Mouse (Mus musculus) limb, embryonic 15.5 days (tissue): ENCODE measurements around the gene Xlr5b. TPM values are rescaled to one million over a fixed set of nuclear protein-coding genes. Genes with fewer than 3 reads are reported as not detected.
"Not testable (repeated sequence)": the region's sequence is repeated elsewhere in the genome, so short reads cannot be mapped to it uniquely, and the experiment has no call there.

ENCODE experiments used
- ATAC-seq: fragments of 200-750 bp; cut with Nextera tagmentation; 2 replicates; pipeline ENCODE4 v1.8.0; 2017; ENCODE audit warnings: low read depth, moderate TSS enrichment; ENCODE audit not compliant: insufficient number of reproducible peaks, low FRiP score, low TSS enrichment
- H3K27ac ChIP-seq: fragments of 300-500 bp; sonication (generic); 2 replicates; pipeline ENCODE4 v1.5.1; 2015; ENCODE audit warnings: moderate library complexity, mild to moderate bottlenecking, inconsistent platforms
- H3K27me3 ChIP-seq: fragments of 300-500 bp; sonication (generic); 2 replicates; pipeline ENCODE4 v1.6.1; 2015; ENCODE audit warnings: inconsistent platforms
- H3K36me3 ChIP-seq: fragments of 300-500 bp; sonication (generic); 2 replicates; pipeline ENCODE4 v1.6.1; 2015; ENCODE audit warnings: inconsistent platforms
- H3K4me1 ChIP-seq: fragments of 300-500 bp; sonication (generic); 2 replicates; pipeline ENCODE4 v1.6.1; 2015; ENCODE audit warnings: inconsistent platforms
- H3K4me2 ChIP-seq: fragments of 300-500 bp; sonication (generic); 2 replicates; pipeline ENCODE4 v1.6.1; 2015; ENCODE audit warnings: mild to moderate bottlenecking, inconsistent platforms
- H3K4me3 ChIP-seq: fragments of 300-500 bp; sonication (generic); 2 replicates; pipeline ENCODE4 v1.5.1; 2015; ENCODE audit warnings: mild to moderate bottlenecking, inconsistent platforms
- H3K9ac ChIP-seq: fragments of 300-500 bp; sonication (generic); 2 replicates; pipeline ENCODE4 v1.6.1; 2015; ENCODE audit warnings: inconsistent platforms
- H3K9me3 ChIP-seq: fragments of 300-500 bp; sonication (generic); 2 replicates; pipeline ENCODE4 v1.6.1; 2016; ENCODE audit warnings: inconsistent platforms
- WGBS: fragments of 180-500 bp; shearing (Covaris S2); methylation state at CpG from one replicate; pipeline ENCODE4 v1.1.7; 2015; 5-methylcytosine and 5-hydroxymethylcytosine counted together
- polyA plus RNA-seq: library from polyadenylated mRNA; unstranded; fragments of >200 nt; fragmentation: Nextera tagmentation; extraction: Ambion mirVana; gene quantifications from 2 replicates; pipeline ENCODE4 v1.2.1, GENCODE M21; 2015

Xlr5b gene
- polyA plus RNA-seq: not detected in 2 replicates

DNA sequence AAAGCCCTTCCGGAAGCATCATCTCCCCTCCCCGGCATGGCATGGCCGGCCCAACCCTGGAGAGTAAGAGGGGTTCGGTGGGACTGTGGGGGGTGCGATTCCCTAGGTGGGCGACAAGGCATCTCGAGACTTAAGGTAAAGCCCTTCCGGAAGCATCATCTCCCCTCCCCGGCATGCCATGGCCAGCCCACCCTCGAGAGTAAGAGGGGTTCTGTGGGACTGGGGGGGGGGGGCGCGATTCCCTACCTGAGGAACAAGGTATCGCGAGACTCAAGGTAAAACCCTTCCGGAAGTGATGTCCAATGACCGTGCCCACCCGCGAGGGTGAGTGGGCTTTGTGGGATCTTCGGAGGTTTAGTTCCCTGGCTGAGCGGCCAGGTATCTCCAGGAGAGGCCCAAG, at the start of gene Xlr5b:
TSS of gene Xlr5b (plus strand) at position 301 of the 400 bp plus-strand sequence.
- not testable (repeated sequence) for H3K4me1 ChIP-seq, H3K4me2 ChIP-seq, H3K9ac ChIP-seq, H3K9me3 ChIP-seq, H3K36me3 ChIP-seq, H3K27me3 ChIP-seq, H3K4me3 ChIP-seq, ATAC-seq, H3K27ac ChIP-seq
- WGBS: no CpG with 5 or more reads among the region's 20 CpGs

DNA sequence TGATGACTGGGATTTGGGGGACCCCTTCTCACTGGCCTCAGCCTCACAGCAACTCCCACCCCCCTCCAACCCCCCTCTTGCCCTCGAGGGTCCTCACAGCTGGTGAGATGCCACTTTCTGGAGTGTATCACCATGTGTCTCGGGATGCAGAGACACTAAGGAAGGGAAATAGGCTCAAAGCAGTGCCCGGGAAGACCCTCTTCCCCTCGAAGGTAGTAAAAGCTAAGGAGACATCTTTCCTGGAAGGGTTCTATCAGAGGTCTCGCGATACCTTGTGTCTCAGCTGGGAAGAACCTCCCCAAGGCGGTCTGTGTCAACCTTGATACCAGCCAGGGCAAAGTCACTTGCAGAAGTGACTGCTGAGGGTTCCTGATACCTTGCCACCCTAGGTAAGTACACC, 31.8 kb upstream of the Xlr5b start, which contains the start of gene Gm14685:
TSS of gene Gm14685 (plus strand) at position 301 of the 400 bp plus-strand sequence.
- H3K4me2 ChIP-seq, H3K4me3 ChIP-seq, H3K9me3 ChIP-seq, H3K36me3 ChIP-seq, H3K4me1 ChIP-seq, ATAC-seq, H3K9ac ChIP-seq, H3K27ac ChIP-seq, H3K27me3 ChIP-seq: not testable (repeated sequence)
- no CpG with 5 or more reads among the region's 7 CpGs for WGBS

GRCm38 (mm10) chrX:73122859-73123829, 25.5 kb upstream of the Xlr5b start:
- not testable (repeated sequence) for H3K9ac ChIP-seq, H3K4me2 ChIP-seq, H3K9me3 ChIP-seq, H3K4me3 ChIP-seq, H3K4me1 ChIP-seq, H3K27me3 ChIP-seq, ATAC-seq, H3K27ac ChIP-seq, H3K36me3 ChIP-seq
- no CpG with 5 or more reads among the region's 12 CpGs for WGBS

DNA sequence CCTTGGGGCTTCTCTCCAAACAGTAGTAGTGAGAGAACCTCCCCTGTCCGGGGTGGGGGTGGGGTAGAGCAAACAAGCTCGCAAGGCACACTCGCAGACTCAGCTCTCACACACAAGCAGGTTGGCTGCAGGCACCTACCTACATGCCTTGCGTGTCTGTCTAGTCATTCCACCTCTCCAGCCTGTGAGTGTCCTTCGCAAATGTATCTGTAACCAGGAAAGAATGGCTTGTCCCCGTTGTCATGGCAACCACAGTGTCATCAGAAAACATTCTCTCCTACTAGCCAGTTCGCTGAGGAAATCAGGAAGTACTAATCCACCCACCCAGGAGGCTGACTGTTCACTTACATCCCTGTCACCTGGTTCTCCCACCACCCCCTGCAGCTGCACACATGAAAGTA, 5.4 kb upstream of the Xlr5b start:
- not testable (repeated sequence) for H3K9me3 ChIP-seq, ATAC-seq, H3K9ac ChIP-seq, H3K27ac ChIP-seq, H3K4me3 ChIP-seq, H3K4me1 ChIP-seq, H3K36me3 ChIP-seq, H3K4me2 ChIP-seq, H3K27me3 ChIP-seq
- WGBS: no CpG with 5 or more reads among the region's 7 CpGs

- H3K4me3 ChIP-seq, H3K27me3 ChIP-seq, H3K4me1 ChIP-seq, ATAC-seq, H3K27ac ChIP-seq, H3K9ac ChIP-seq, H3K9me3 ChIP-seq, H3K36me3 ChIP-seq, H3K4me2 ChIP-seq: not testable (repeated sequence)
- no CpG with 5 or more reads among the region's 7 CpGs for WGBS
These were observed 754 bp downstream of the Xlr5b start, which contains the start of gene DXBay18 for GRCm38 (mm10) chrX:73149350-73149749. Gene DXBay18 (minus strand): TSS chrX:73149450.

DNA sequence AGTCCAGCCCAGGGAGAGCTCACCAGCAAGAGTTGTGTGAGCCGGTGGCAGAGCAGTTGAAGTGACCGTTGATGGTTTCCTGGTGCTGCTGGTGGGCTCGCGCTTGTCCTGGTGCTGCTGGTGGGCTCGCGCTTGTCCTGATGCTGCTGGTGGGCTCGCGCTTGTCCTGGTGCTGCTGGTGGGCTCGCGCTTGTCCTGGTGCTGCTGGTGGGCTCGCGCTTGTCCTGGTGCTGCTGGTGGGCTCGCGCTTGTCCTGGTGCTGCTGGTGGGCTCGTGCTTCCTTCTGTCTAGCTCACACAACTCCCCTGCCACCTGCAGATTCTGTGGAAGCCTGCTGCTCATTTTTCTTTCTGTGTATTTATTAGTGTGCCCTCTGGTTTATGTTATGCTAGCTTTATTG, 28.3 kb downstream of the Xlr5b start, which contains the start of gene Spin2d:
TSS of gene Spin2d (minus strand) at position 101 of the 400 bp plus-strand sequence.
- not testable (repeated sequence) for H3K4me3 ChIP-seq, H3K9me3 ChIP-seq, H3K36me3 ChIP-seq, ATAC-seq, H3K27me3 ChIP-seq, H3K9ac ChIP-seq, H3K27ac ChIP-seq, H3K4me2 ChIP-seq, H3K4me1 ChIP-seq
- WGBS: 88% methylated on average over 4 of the region's 15 CpGs

DNA sequence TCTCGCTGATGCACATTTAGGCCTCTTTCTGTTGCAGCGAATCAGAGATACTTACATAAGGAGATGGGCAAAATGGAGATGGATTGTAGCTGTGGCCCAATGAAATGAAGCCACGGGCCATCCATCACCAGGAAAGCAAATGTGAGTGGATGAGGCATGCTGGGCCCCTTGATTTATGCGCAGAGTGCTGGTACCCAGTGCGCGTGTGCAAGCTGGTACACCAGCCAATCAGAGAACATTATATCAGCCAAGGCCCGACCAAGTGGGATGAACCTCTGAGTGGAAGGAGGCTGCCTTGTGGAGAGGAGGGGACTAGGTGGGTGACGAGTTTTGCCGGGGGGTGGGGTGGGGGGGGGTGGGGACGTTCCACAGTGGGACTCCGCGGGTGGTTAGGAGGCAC, 43.3 kb downstream of the Xlr5b start, which contains the start of gene Xlr3b:
TSS of gene Xlr3b (plus strand) at position 274 of the 400 bp plus-strand sequence.
- H3K4me1 ChIP-seq, H3K4me2 ChIP-seq, H3K9ac ChIP-seq, H3K36me3 ChIP-seq, H3K9me3 ChIP-seq, ATAC-seq, H3K27ac ChIP-seq, H3K4me3 ChIP-seq, H3K27me3 ChIP-seq: not testable (repeated sequence)
- 79% methylated on average over 12 of the region's 12 CpGs for WGBS

Other genes starting within 250 kb of the Xlr5b start
- gene Cetn2, start 230.4 kb upstream of the Xlr5b start, polyA plus RNA-seq: 58.4 and 58.8 TPM in 2 replicates
- gene Nsdhl, start 230.2 kb upstream of the Xlr5b start, polyA plus RNA-seq: 21.4 and 24.0 TPM in 2 replicates
- gene Zfp185, start 161.5 kb upstream of the Xlr5b start, polyA plus RNA-seq: 76.3 and 82.8 TPM in 2 replicates
- 0.24 and 0.49 TPM in 2 replicates for gene Pnma5, start 111.7 kb upstream of the Xlr5b start, polyA plus RNA-seq
- 0.07 and 0.17 TPM in 2 replicates for gene Pnma3, start 84.0 kb upstream of the Xlr5b start, polyA plus RNA-seq
- 0.86 and 1.1 TPM in 2 replicates for gene Xlr4a, start 66.3 kb upstream of the Xlr5b start, polyA plus RNA-seq
- 2.1 and 2.5 TPM in 2 replicates for gene Xlr3a, start 51.7 kb upstream of the Xlr5b start, polyA plus RNA-seq
- gene Gm14685, start 31.7 kb upstream of the Xlr5b start, polyA plus RNA-seq: 0.14 and 0.15 TPM in 2 replicates
- gene DXBay18, start 654 bp downstream of the Xlr5b start, polyA plus RNA-seq: not detected in 2 replicates
- not detected in 2 replicates for gene Spin2d, start 28.2 kb downstream of the Xlr5b start, polyA plus RNA-seq
- gene Xlr3b, start 43.4 kb downstream of the Xlr5b start, polyA plus RNA-seq: 12.6 and 12.9 TPM in 2 replicates
- 0.52 and 1.0 TPM in 2 replicates for gene Xlr4b, start 65.5 kb downstream of the Xlr5b start, polyA plus RNA-seq
- 12.9 and 14.0 TPM in 2 replicates for gene F8a, start 79.5 kb downstream of the Xlr5b start, polyA plus RNA-seq
- gene Xlr4c, start 94.3 kb downstream of the Xlr5b start, polyA plus RNA-seq: 0.14 and 0.22 TPM in 2 replicates
- 0.37 TPM in 1 of 2 replicates, not detected in the other for gene Xlr3c, start 116.6 kb downstream of the Xlr5b start, polyA plus RNA-seq
- gene Xlr5a, start 144.2 kb downstream of the Xlr5b start, polyA plus RNA-seq: not detected in 2 replicates
- not detected in 2 replicates for gene Xlr5c, start 144.2 kb downstream of the Xlr5b start, polyA plus RNA-seq
- gene Gm45015, start 188.0 kb downstream of the Xlr5b start, polyA plus RNA-seq: not detected in 2 replicates
- 19.0 and 19.4 TPM in 2 replicates for gene Zfp275, start 193.8 kb downstream of the Xlr5b start, polyA plus RNA-seq
- gene Gm18336, start 249.9 kb downstream of the Xlr5b start, polyA plus RNA-seq: not detected in 2 replicates